Mouse (Mus musculus) lung, adult 18-20 months (tissue): ENCODE results near the gene Ttll4.

Experiments used
- DNase-seq, 2 experiments: peaks; one replicate each; pipeline ENCODE4 v3.0.0; 2022; ENCODE audit warnings: mixed read lengths in 2 of 2

Gene Ttll4

GRCm38 (mm10) chr1:74661448-74662195, at the start of gene Ttll4:
Gene Ttll4 (plus strand): TSS chr1:74661745.
- DNase-seq = peak; percentile 96 to 98

- DNase-seq = peak; percentile 78 to 80
Measured at GRCm38 (mm10) chr1:74624183-74624582, 37.4 kb upstream of the Ttll4 start.

GRCm38 (mm10) chr1:74626076-74626475, 35.5 kb upstream of the Ttll4 start:
- peak; percentile 9 to 20 for DNase-seq

- no peak for DNase-seq
Measured at GRCm38 (mm10) chr1:74628001-74628400, 33.5 kb upstream of the Ttll4 start.

GRCm38 (mm10) chr1:74632734-74633133, 28.8 kb upstream of the Ttll4 start:
- no peak for DNase-seq

GRCm38 (mm10) chr1:74643524-74643923, 18.0 kb upstream of the Ttll4 start:
- DNase-seq = no peak

- no peak for DNase-seq
Measured at GRCm38 (mm10) chr1:74643926-74644325, 17.6 kb upstream of the Ttll4 start.

GRCm38 (mm10) chr1:74662253-74662865, 814 bp downstream of the Ttll4 start:
- DNase-seq = no peak

GRCm38 (mm10) chr1:74665153-74665552, 3.6 kb downstream of the Ttll4 start:
- DNase-seq = no peak

GRCm38 (mm10) chr1:74668371-74668770, 6.8 kb downstream of the Ttll4 start:
- no peak for DNase-seq

GRCm38 (mm10) chr1:74672731-74673130, 11.2 kb downstream of the Ttll4 start:
- no peak for DNase-seq

- DNase-seq = no peak
Measured at GRCm38 (mm10) chr1:74676863-74677262, 15.3 kb downstream of the Ttll4 start.

- no peak for DNase-seq
Measured at GRCm38 (mm10) chr1:74677843-74678242, 16.3 kb downstream of the Ttll4 start.

- DNase-seq = no peak
Measured at GRCm38 (mm10) chr1:74687131-74687530, 25.6 kb downstream of the Ttll4 start.

- no peak for DNase-seq
Measured at GRCm38 (mm10) chr1:74693891-74694583, 32.5 kb downstream of the Ttll4 start.

GRCm38 (mm10) chr1:74695836-74696235, 34.3 kb downstream of the Ttll4 start:
- DNase-seq = no peak

GRCm38 (mm10) chr1:74697416-74697815, 35.9 kb downstream of the Ttll4 start:
- peak; percentile 60 to 77 for DNase-seq

- no peak for DNase-seq
Measured at GRCm38 (mm10) chr1:74698353-74698752, 36.8 kb downstream of the Ttll4 start.

- peak; percentile 33 to 34 for DNase-seq
Measured at GRCm38 (mm10) chr1:74698791-74699190, 37.2 kb downstream of the Ttll4 start.

- no peak for DNase-seq
Measured at GRCm38 (mm10) chr1:74702142-74702553, 40.6 kb downstream of the Ttll4 start.

- DNase-seq = no peak
Measured at GRCm38 (mm10) chr1:74704156-74704555, 42.6 kb downstream of the Ttll4 start.

GRCm38 (mm10) chr1:74705016-74705415, 43.5 kb downstream of the Ttll4 start:
- no peak for DNase-seq

- no peak for DNase-seq
Measured at GRCm38 (mm10) chr1:74709566-74709965, 48.0 kb downstream of the Ttll4 start.

- DNase-seq = no peak
Measured at GRCm38 (mm10) chr1:74712046-74712445, 50.5 kb downstream of the Ttll4 start.
